ENCODE assay signal across 28 mouse cellular contexts in the genomic region with DNA sequence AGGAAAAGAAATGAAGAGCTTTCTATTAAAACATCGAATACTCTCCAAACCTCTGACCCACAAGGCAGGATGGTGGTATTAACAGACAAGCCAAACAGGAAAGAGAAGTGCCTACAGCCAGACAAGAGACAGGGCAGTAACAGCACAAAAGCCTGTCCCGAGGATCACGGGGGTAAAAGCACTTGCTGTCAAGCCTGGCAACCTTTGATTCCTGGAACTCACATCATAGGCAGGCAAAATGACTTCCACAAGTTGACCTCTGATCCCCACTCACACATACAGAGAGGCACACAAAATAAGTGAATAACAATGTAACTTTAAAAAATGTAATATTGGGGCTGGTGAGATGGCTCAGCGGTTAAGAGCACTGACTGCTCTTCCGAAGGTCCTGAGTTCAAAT. TPM values are rescaled to one million over a fixed set of nuclear protein-coding genes. Genes with fewer than 3 reads are reported as not detected.
DNase-seq lines count a peak whose midpoint lies in the region; ATAC-seq and TF ChIP-seq lines count a peak whose summit lies in the region.
"Had no signal": no experiment of that assay in that cellular context is flagged by ENCODE, and none has a peak within 500 bp of the region (broad histone marks: within the 10 kb centered on the region; RNA-seq: fewer than 3 reads in every experiment).

No protein-coding gene starts in this region.

- H3K4me3 ChIP-seq in kidney, embryonic 14.5 days (ENCODE audit: low read length), result no peak overlapping the region
- no peak overlapping the region for H3K4me3 ChIP-seq in liver, adult 2 months (ENCODE audit: insufficient read depth, low read depth, low read length)
- H3K4me3 ChIP-seq in liver, embryonic 11.5 days (ENCODE audit: low read depth, low read length), result no peak overlapping the region
- H3K4me3 ChIP-seq in small intestine, adult 2 months (ENCODE audit: low read depth, low read length), result no peak overlapping the region
- H3K4me3 ChIP-seq in forebrain, embryonic 11.5 days (ENCODE audit: low read depth, low read length), result no peak overlapping the region
- H3K4me3 ChIP-seq: erythroblast, embryonic 14.5 days; forebrain, embryonic 12.5 days; hindbrain, embryonic 12.5 days; layer of hippocampus, adult 2 months; liver, embryonic 15.5 days; midbrain, embryonic 13.5 days; neural tube, embryonic 13.5 days had no signal

- TF ChIP-seq CTCF in liver, adult 2 months (IDR thresholded peaks at IDR 0.05; ENCODE audit: low read depth, low read length), result no peak
- TF ChIP-seq CTCF in small intestine, adult 2 months (IDR thresholded peaks at IDR 0.05; ENCODE audit: extremely low read depth, insufficient read length, insufficient replicate concordance, low read depth, low read length), result no peak

- no peak for TF ChIP-seq POLR2A in liver, adult 2 months (IDR thresholded peaks at IDR 0.05; ENCODE audit: extremely low read depth, insufficient read depth, low read length)
- no peak for TF ChIP-seq POLR2A in small intestine, adult 2 months (IDR thresholded peaks at IDR 0.05; ENCODE audit: low read depth, low read length)

- no peak for ATAC-seq in kidney, embryonic 14.5 days (ENCODE audit: low FRiP score, low TSS enrichment)
- no peak for ATAC-seq in liver, embryonic 11.5 days (replicated peaks; ENCODE audit: low FRiP score)
- 0 out of 2 replicates have a peak, but pooled peaks have one; percentile 18 for ATAC-seq in common myeloid progenitor, adult 5-6 weeks (replicated peaks; ENCODE audit: low read depth, poor library complexity, severe bottlenecking)
- ATAC-seq in forebrain, embryonic 11.5 days (replicated peaks; ENCODE audit: low FRiP score), result no peak
- ATAC-seq: CD4-positive, CD25-positive, alpha-beta regulatory T cell, adult 4 months; forebrain, postnatal 0 days; hindbrain, postnatal 0 days; intestine, embryonic 16.5 days; midbrain, embryonic 13.5 days had no signal

- H3K27me3 ChIP-seq in kidney, embryonic 14.5 days (ENCODE audit: control insufficient read depth, insufficient read depth, low read length), result no peaks in the 10 kb centered on the region
- H3K27me3 ChIP-seq in liver, adult 2 months (ENCODE audit: control insufficient read depth, insufficient read depth, low read length), result no peaks in the 10 kb centered on the region
- H3K27me3 ChIP-seq in liver, embryonic 11.5 days (replicated peaks; ENCODE audit: control insufficient read depth, insufficient read depth, low read length), result no peaks in the 10 kb centered on the region
- no peaks in the 10 kb centered on the region; the same call in 1 of the 2 replicates for H3K27me3 ChIP-seq in small intestine, adult 2 months (ENCODE audit: control insufficient read depth, insufficient read depth, low read length)
- no peaks in the 10 kb centered on the region for H3K27me3 ChIP-seq in forebrain, embryonic 11.5 days (ENCODE audit: control insufficient read depth, insufficient read depth, low read length)
- H3K27me3 ChIP-seq: forebrain, embryonic 12.5 days; hindbrain, embryonic 12.5 days; liver, embryonic 15.5 days; midbrain, embryonic 13.5 days; neural tube, embryonic 13.5 days had no signal

- no peak overlapping the region for H3K4me2 ChIP-seq in kidney, embryonic 14.5 days (replicated peaks; ENCODE audit: low read depth, low read length)
- H3K4me2 ChIP-seq in liver, embryonic 11.5 days, result no peak overlapping the region
- no peak overlapping the region for H3K4me2 ChIP-seq in forebrain, embryonic 11.5 days (ENCODE audit: low read depth, low read length, severe bottlenecking)
- H3K4me2 ChIP-seq: forebrain, embryonic 12.5 days; heart, embryonic 11.5 days; hindbrain, embryonic 12.5 days; liver, embryonic 15.5 days; midbrain, embryonic 13.5 days; neural tube, embryonic 13.5 days had no signal

- no peaks in the 10 kb centered on the region for H3K4me1 ChIP-seq in kidney, embryonic 14.5 days (ENCODE audit: control insufficient read depth, insufficient read depth, low read length)
- peaks cover 18% of the 10 kb centered on the region for H3K4me1 ChIP-seq in liver, adult 2 months (ENCODE audit: control insufficient read depth, insufficient read depth, low read length)
- H3K4me1 ChIP-seq in liver, embryonic 11.5 days (replicated peaks; ENCODE audit: control insufficient read depth, insufficient read depth, low read length), result no peaks in the 10 kb centered on the region
- peaks cover 2% of the 10 kb centered on the region; the same call in 1 of the 2 replicates for H3K4me1 ChIP-seq in small intestine, adult 2 months (ENCODE audit: control insufficient read depth, insufficient read depth, insufficient read length, low read length)
- no peaks in the 10 kb centered on the region for H3K4me1 ChIP-seq in forebrain, embryonic 11.5 days (replicated peaks; ENCODE audit: control insufficient read depth, insufficient read depth, low read length)
- H3K4me1 ChIP-seq: forebrain, embryonic 12.5 days; hindbrain, embryonic 12.5 days had no signal

- 94% methylated on average over 5 of the region's 5 CpGs for WGBS in kidney, embryonic 14.5 days
- WGBS in liver, adult 2 months, result 36% methylated on average over 5 of the region's 5 CpGs
- 83% methylated on average over 5 of the region's 5 CpGs for WGBS in liver, embryonic 11.5 days
- WGBS in small intestine, adult 2 months, result 57% methylated on average over 5 of the region's 5 CpGs
- 95% methylated on average over 5 of the region's 5 CpGs for WGBS in forebrain, embryonic 11.5 days

- no peak overlapping the region for H3K9ac ChIP-seq in kidney, embryonic 14.5 days (ENCODE audit: low read depth, low read length)
- H3K9ac ChIP-seq in liver, adult 2 months (ENCODE audit: low read depth, low read length), result no peak overlapping the region
- H3K9ac ChIP-seq in liver, embryonic 11.5 days (ENCODE audit: low read depth, low read length), result no peak overlapping the region
- H3K9ac ChIP-seq in forebrain, embryonic 11.5 days (ENCODE audit: low read length), result no peak overlapping the region
- H3K9ac ChIP-seq: forebrain, embryonic 12.5 days; forebrain, postnatal 0 days; hindbrain, embryonic 12.5 days; liver, embryonic 15.5 days; midbrain, embryonic 13.5 days; neural tube, embryonic 13.5 days had no signal

- H3K9me3 ChIP-seq in kidney, embryonic 14.5 days (ENCODE audit: control insufficient read depth, low read length), result no peaks in the 10 kb centered on the region
- no peaks in the 10 kb centered on the region for H3K9me3 ChIP-seq in liver, embryonic 11.5 days (ENCODE audit: control insufficient read depth, low read length)
- H3K9me3 ChIP-seq in forebrain, embryonic 11.5 days (ENCODE audit: control insufficient read depth, low read length), result no peaks in the 10 kb centered on the region
- H3K9me3 ChIP-seq: forebrain, embryonic 12.5 days; hindbrain, embryonic 12.5 days; liver, embryonic 15.5 days; midbrain, embryonic 13.5 days; neural tube, embryonic 13.5 days had no signal

- H3K36me3 ChIP-seq in kidney, embryonic 14.5 days (ENCODE audit: control insufficient read depth, insufficient read depth, low read length), result peaks cover 23% of the 10 kb centered on the region
- peaks cover 14% of the 10 kb centered on the region for H3K36me3 ChIP-seq in liver, adult 2 months (ENCODE audit: control insufficient read depth, insufficient read depth, low read length)
- 0 out of 2 replicates have a peak, but pooled peaks cover 3% of the 10 kb centered on the region for H3K36me3 ChIP-seq in liver, embryonic 11.5 days (ENCODE audit: control insufficient read depth, insufficient read depth, low read length)
- H3K36me3 ChIP-seq in small intestine, adult 2 months (ENCODE audit: control insufficient read depth, insufficient read depth, low read length), result peaks cover 17% of the 10 kb centered on the region
- H3K36me3 ChIP-seq in forebrain, embryonic 11.5 days (ENCODE audit: control insufficient read depth, insufficient read depth, low read length), result no peaks in the 10 kb centered on the region; the same call in 1 of the 2 replicates

- no peak overlapping the region for H3K27ac ChIP-seq in kidney, embryonic 14.5 days (ENCODE audit: low read depth, low read length)
- no peak overlapping the region for H3K27ac ChIP-seq in liver, adult 2 months (replicated peaks; ENCODE audit: insufficient read depth, low read depth, low read length)
- no peak overlapping the region for H3K27ac ChIP-seq in liver, embryonic 11.5 days (ENCODE audit: low read depth, low read length)
- H3K27ac ChIP-seq in small intestine, adult 2 months (ENCODE audit: insufficient read depth, low read depth, low read length), result peak overlapping the region; percentile 26; the same call in 1 of the 2 replicates
- H3K27ac ChIP-seq in forebrain, embryonic 11.5 days (ENCODE audit: low read depth, low read length), result no peak overlapping the region
- H3K27ac ChIP-seq: forebrain, embryonic 12.5 days; hindbrain, embryonic 12.5 days; hindbrain, postnatal 0 days; layer of hippocampus, adult 2 months; liver, embryonic 15.5 days; midbrain, embryonic 13.5 days; neural tube, embryonic 13.5 days had no signal

- peak; percentile 67 for DNase-seq in kidney, adult 11 months
- DNase-seq in liver, adult 2 months (ENCODE audit: extremely low read depth, low read depth, low spot score), result peak; percentile 95
- no peak for DNase-seq in liver, embryonic 11.5 days (ENCODE audit: low spot score)
- no peak for DNase-seq in thymus, postnatal 0 days (ENCODE audit: low spot score)
- no peak for DNase-seq in forebrain, embryonic 11.5 days (ENCODE audit: low spot score)
- DNase-seq: adrenal gland, adult 2 months; adrenal gland, postnatal 36 days; cerebellum, adult 18-20 months; cerebellum, postnatal 10 days; forebrain, postnatal 0 days; gastrocnemius, postnatal 10 days; heart, postnatal 36 days; left cerebral cortex, postnatal 4 days; lung, postnatal 36 days had no signal

- peaks cover 42% of the 10 kb centered on the region for H3K79me2 ChIP-seq in liver, adult 2 months (ENCODE audit: control insufficient read depth, insufficient read depth, low read length)

RNA-seq across cellular contexts. Expression of gene Ppp6r3, which starts 36.1 kb away (rescaled TPM):
- 44.8 and 81.1 TPM in 2 replicates for polyA plus RNA-seq in kidney, embryonic 14.5 days (2014; fragmentation: Nextera tagmentation; extraction: Ambion mirVana)
- total RNA-seq in liver, adult 2 months (2014; rRNA removed), result 57.5 and 63.7 TPM in 2 replicates
- 24.7 and 27.7 TPM in 2 replicates for polyA plus RNA-seq in liver, adult 2 months (2012; rRNA removed)
- polyA plus RNA-seq in liver, embryonic 11.5 days (2014; fragmentation: Nextera tagmentation; extraction: Ambion mirVana), result 53.9 and 58.9 TPM in 2 replicates
- total RNA-seq in common myeloid progenitor, adult 5-6 weeks (2017), result 92.6 and 111 TPM in 2 replicates
- 25.5 and 67.9 TPM in 2 replicates for polyA plus RNA-seq in small intestine, adult 2 months (2012; rRNA removed)
- 49.9 and 52.0 TPM in 2 replicates for polyA plus RNA-seq in thymus, postnatal 0 days (2015; fragmentation: Nextera tagmentation; extraction: Ambion mirVana)
- polyA plus RNA-seq in forebrain, embryonic 11.5 days (2014; fragmentation: Nextera tagmentation; extraction: Ambion mirVana), result 92.3 and 94.1 TPM in 2 replicates

Comparison
In these comparisons a context has a peak if more than half of its experiments do, and no peak if none do; other contexts are left out.
1. DNase-seq: peak in kidney, adult 11 months (single experiment) and liver, adult 2 months (single experiment); none in liver, embryonic 11.5 days (single experiment), thymus, postnatal 0 days (single experiment) and forebrain, embryonic 11.5 days (single experiment).